Mouse (Mus musculus) hindbrain, embryonic 11.5 days (tissue): ENCODE results near the gene Olfr623. TPM values are rescaled to one million over a fixed set of nuclear protein-coding genes. Genes with fewer than 3 reads are reported as not detected.

ENCODE experiments used
- polyA plus RNA-seq: library from polyadenylated mRNA; unstranded; fragments of >200 nt; fragmentation: Nextera tagmentation; extraction: Ambion mirVana; gene quantifications from 2 replicates; pipeline ENCODE4 v1.2.1, GENCODE M21; 2014

Gene Olfr623
- polyA plus RNA-seq, 1 experiment from 2014 or later = not detected

Other genes with a start within 250 kb of the Olfr623 start
- not detected in 2 replicates for gene Usp17lc, start 248.6 kb downstream of the Olfr623 start, polyA plus RNA-seq
- gene Olfr605, start 218.3 kb downstream of the Olfr623 start, polyA plus RNA-seq = not detected in 2 replicates
- gene Olfr606, start 214.7 kb downstream of the Olfr623 start, polyA plus RNA-seq = not detected in 2 replicates
- not detected in 2 replicates for gene Olfr607, start 199.5 kb downstream of the Olfr623 start, polyA plus RNA-seq
- not detected in 2 replicates for gene Olfr608, start 193.8 kb downstream of the Olfr623 start, polyA plus RNA-seq
- gene Olfr609, start 165.6 kb downstream of the Olfr623 start, polyA plus RNA-seq = not detected in 2 replicates
- gene Olfr610, start 151.6 kb downstream of the Olfr623 start, polyA plus RNA-seq = not detected in 2 replicates
- gene Olfr611, start 142.9 kb downstream of the Olfr623 start, polyA plus RNA-seq = not detected in 2 replicates
- not detected in 2 replicates for gene Olfr612, start 121.0 kb downstream of the Olfr623 start, polyA plus RNA-seq
- gene Olfr613, start 115.6 kb downstream of the Olfr623 start, polyA plus RNA-seq = not detected in 2 replicates
- gene Olfr615, start 107.6 kb downstream of the Olfr623 start, polyA plus RNA-seq = not detected in 2 replicates
- not detected in 2 replicates for gene Olfr616, start 94.6 kb downstream of the Olfr623 start, polyA plus RNA-seq
- 0.29 TPM in 1 of 2 replicates, not detected in the other for gene Olfr617, start 90.6 kb downstream of the Olfr623 start, polyA plus RNA-seq
- 0.09 TPM in 1 of 2 replicates, not detected in the other for gene Olfr618, start 73.6 kb downstream of the Olfr623 start, polyA plus RNA-seq
- not detected in 2 replicates for gene Olfr619, start 63.1 kb downstream of the Olfr623 start, polyA plus RNA-seq
- gene Olfr620, start 51.2 kb downstream of the Olfr623 start, polyA plus RNA-seq = not detected in 2 replicates
- not detected in 2 replicates for gene Olfr622, start 21.0 kb downstream of the Olfr623 start, polyA plus RNA-seq
- gene Olfr624, start 7.5 kb upstream of the Olfr623 start, polyA plus RNA-seq = 0.03 and 0.04 TPM in 2 replicates
- not detected in 2 replicates for gene Olfr625-ps1, start 19.0 kb upstream of the Olfr623 start, polyA plus RNA-seq
- not detected in 2 replicates for gene Olfr243, start 51.0 kb upstream of the Olfr623 start, polyA plus RNA-seq
- gene Olfr628, start 66.7 kb upstream of the Olfr623 start, polyA plus RNA-seq = not detected in 2 replicates
- gene Olfr629, start 81.2 kb upstream of the Olfr623 start, polyA plus RNA-seq = not detected in 2 replicates
- gene Olfr630, start 93.6 kb upstream of the Olfr623 start, polyA plus RNA-seq = not detected in 2 replicates
- gene Olfr69, start 107.9 kb upstream of the Olfr623 start, polyA plus RNA-seq = not detected in 2 replicates
- gene Olfr68, start 116.0 kb upstream of the Olfr623 start, polyA plus RNA-seq = not detected in 2 replicates
- not detected in 2 replicates for gene Olfr67, start 128.1 kb upstream of the Olfr623 start, polyA plus RNA-seq
- gene Hbb-bt, start 150.3 kb upstream of the Olfr623 start, polyA plus RNA-seq = 658 and 732 TPM in 2 replicates
- 266 and 269 TPM in 2 replicates for gene Hbb-bs, start 164.4 kb upstream of the Olfr623 start, polyA plus RNA-seq
- gene Hbb-bh2, start 176.8 kb upstream of the Olfr623 start, polyA plus RNA-seq = not detected in 2 replicates
- 2,447 and 2,531 TPM in 2 replicates for gene Hbb-bh1, start 179.5 kb upstream of the Olfr623 start, polyA plus RNA-seq
- 10,698 and 10,834 TPM in 2 replicates for gene Hbb-y, start 189.5 kb upstream of the Olfr623 start, polyA plus RNA-seq
- gene Olfr66, start 222.6 kb upstream of the Olfr623 start, polyA plus RNA-seq = not detected in 2 replicates
- gene Olfr64, start 230.8 kb upstream of the Olfr623 start, polyA plus RNA-seq = not detected in 2 replicates
- gene Olfr65, start 239.8 kb upstream of the Olfr623 start, polyA plus RNA-seq = not detected in 2 replicates